Mouse (Mus musculus): ENCODE data around the gene Pgls. TPM values are rescaled to one million over a fixed set of nuclear protein-coding genes. Genes with fewer than 3 reads are reported as not detected.

Gene Pgls
- total and polyA plus RNA-seq, 3 experiments = 58.6 to 80.4 (median 66.3) TPM

GRCm38 (mm10) chr8:71593556-71594323, 1.8 kb downstream of the Pgls start:
- no peaks in the 10 kb centered on the region for H3K79me2 ChIP-seq (replicated peaks; ENCODE audit: control insufficient read depth, insufficient read depth, low read length)
- no peak for TF ChIP-seq EP300 (IDR thresholded peaks at IDR 0.05; ENCODE audit: insufficient read depth, low read depth, low read length)
- TF ChIP-seq POLR2A (IDR thresholded peaks at IDR 0.05; ENCODE audit: insufficient read depth, low read depth, low read length) = no peak
- no peak for TF ChIP-seq CTCF (IDR thresholded peaks at IDR 0.05)
- peaks cover 10% of the 10 kb centered on the region for H3K4me1 ChIP-seq (ENCODE audit: control insufficient read depth, insufficient read depth, low read length)
- no peaks in the 10 kb centered on the region for H3K36me3 ChIP-seq (ENCODE audit: control insufficient read depth, insufficient read depth, low read length)
- no peaks in the 10 kb centered on the region for H3K27me3 ChIP-seq (ENCODE audit: control insufficient read depth, insufficient read depth, low read length)
- no peak overlapping the region for H3K27ac ChIP-seq
- H3K9ac ChIP-seq (ENCODE audit: low read depth, low read length) = no peak overlapping the region
- intact Hi-C loops (cut with DNase I) = loop anchor here (2.0 to 5.0 kb wide), 4 partner anchors 17 to 151 kb away; partner anchors contain the start of genes Abhd8, Colgalt1 and Mrpl34
- no peak overlapping the region for H3K4me3 ChIP-seq
- no peak for DNase-seq
- 87% methylated on average over 8 of the region's 8 CpGs for WGBS

GRCm38 (mm10) chr8:71594324-71594722, 2.3 kb downstream of the Pgls start:
- no peaks in the 10 kb centered on the region for H3K36me3 ChIP-seq (ENCODE audit: control insufficient read depth, insufficient read depth, low read length)
- no peak overlapping the region for H3K9ac ChIP-seq (ENCODE audit: low read depth, low read length)
- H3K4me3 ChIP-seq = no peak overlapping the region
- intact Hi-C loops (cut with DNase I) = loop anchor here (2.0 to 5.0 kb wide), 3 partner anchors 97 to 152 kb away; partner anchors contain the start of genes Abhd8 and Mrpl34
- WGBS = 96% methylated on average over 4 of the region's 4 CpGs
- no peak for DNase-seq
- H3K79me2 ChIP-seq (replicated peaks; ENCODE audit: control insufficient read depth, insufficient read depth, low read length) = no peaks in the 10 kb centered on the region
- no peaks in the 10 kb centered on the region for H3K27me3 ChIP-seq (ENCODE audit: control insufficient read depth, insufficient read depth, low read length)
- peaks cover 10% of the 10 kb centered on the region for H3K4me1 ChIP-seq (ENCODE audit: control insufficient read depth, insufficient read depth, low read length)
- TF ChIP-seq POLR2A (IDR thresholded peaks at IDR 0.05; ENCODE audit: insufficient read depth, low read depth, low read length) (no peak), CTCF (IDR thresholded peaks at IDR 0.05) (no peak), EP300 (IDR thresholded peaks at IDR 0.05; ENCODE audit: insufficient read depth, low read depth, low read length) (no peak)
- H3K27ac ChIP-seq = no peak overlapping the region

DNA sequence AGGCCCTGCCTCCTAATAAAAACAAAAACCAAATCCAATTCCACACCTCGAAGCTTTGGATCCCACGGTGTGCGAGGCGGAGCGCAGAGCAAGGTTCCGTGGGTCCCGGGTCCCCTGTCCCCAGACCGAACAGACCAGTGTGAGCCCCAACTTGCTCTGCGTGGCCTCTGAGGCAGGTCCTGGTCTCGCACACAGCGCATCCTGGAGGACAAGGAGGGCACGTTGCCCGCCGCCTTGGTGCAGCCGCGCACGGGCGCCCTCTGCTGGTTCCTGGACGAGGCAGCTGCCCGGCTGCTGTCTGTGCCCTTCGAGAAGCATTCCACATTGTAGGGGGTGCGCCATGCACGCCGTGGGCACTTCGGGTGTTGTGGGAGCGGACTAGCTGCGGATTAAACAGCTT, 3.9 kb downstream of the Pgls start:
- Histone ChIP-seq H3K9ac (ENCODE audit: low read depth, low read length) (no peak overlapping the region), H3K79me2 (replicated peaks; ENCODE audit: control insufficient read depth, insufficient read depth, low read length) (no peaks in the 10 kb centered on the region), H3K36me3 (ENCODE audit: control insufficient read depth, insufficient read depth, low read length) (no peaks in the 10 kb centered on the region), H3K4me1 (ENCODE audit: control insufficient read depth, insufficient read depth, low read length) (peaks cover 10% of the 10 kb centered on the region), H3K27ac (no peak overlapping the region), H3K4me3 (no peak overlapping the region), H3K27me3 (ENCODE audit: control insufficient read depth, insufficient read depth, low read length) (no peaks in the 10 kb centered on the region)
- WGBS = 10% methylated on average over 27 of the region's 27 CpGs
- peak; percentile 88 to 93 for DNase-seq
- 0 out of 2 replicates have a peak, but pooled peaks have one; percentile 27 for TF ChIP-seq EP300 (IDR thresholded peaks at IDR 0.05; ENCODE audit: insufficient read depth, low read depth, low read length)
- TF ChIP-seq CTCF (IDR thresholded peaks at IDR 0.05) = 0 out of 2 replicates have a peak, but pooled peaks have one; percentile 100
- TF ChIP-seq POLR2A (IDR thresholded peaks at IDR 0.05; ENCODE audit: insufficient read depth, low read depth, low read length) = no peak
- intact Hi-C loops (cut with DNase I) = loop anchor here (1.0 to 2.0 kb wide), 3 partner anchors 35 to 153 kb away; no protein-coding TSS in a partner anchor

DNA sequence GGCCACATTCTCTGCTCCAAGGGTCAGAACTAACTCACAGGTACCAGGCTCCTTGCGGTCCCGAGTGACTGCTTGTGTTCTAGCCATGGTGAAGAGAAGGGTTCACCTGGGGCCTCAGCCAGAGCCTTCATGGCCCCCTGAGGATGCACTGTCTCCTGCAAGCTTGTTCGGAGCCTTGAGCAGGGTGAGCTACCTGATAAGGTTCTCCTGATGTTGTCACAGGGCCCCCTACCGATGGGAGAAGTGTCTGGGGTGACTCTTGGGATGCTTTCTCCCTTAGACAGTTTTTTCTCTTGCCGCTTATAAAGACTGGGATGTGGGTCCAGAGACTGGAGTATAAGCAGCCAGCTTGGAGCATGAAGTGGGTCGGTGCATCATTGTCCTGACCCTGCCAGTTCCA, 4.4 kb downstream of the Pgls start:
- no peaks in the 10 kb centered on the region for H3K27me3 ChIP-seq (ENCODE audit: control insufficient read depth, insufficient read depth, low read length)
- H3K9ac ChIP-seq (ENCODE audit: low read depth, low read length) = no peak overlapping the region
- no peaks in the 10 kb centered on the region for H3K36me3 ChIP-seq (ENCODE audit: control insufficient read depth, insufficient read depth, low read length)
- H3K79me2 ChIP-seq (replicated peaks; ENCODE audit: control insufficient read depth, insufficient read depth, low read length) = no peaks in the 10 kb centered on the region
- peaks cover 10% of the 10 kb centered on the region for H3K4me1 ChIP-seq (ENCODE audit: control insufficient read depth, insufficient read depth, low read length)
- DNase-seq = no peak
- no peak overlapping the region for H3K4me3 ChIP-seq
- WGBS = 56% methylated on average over 6 of the region's 6 CpGs
- no peak for TF ChIP-seq POLR2A (IDR thresholded peaks at IDR 0.05; ENCODE audit: insufficient read depth, low read depth, low read length)
- TF ChIP-seq CTCF (IDR thresholded peaks at IDR 0.05) = no peak
- TF ChIP-seq EP300 (IDR thresholded peaks at IDR 0.05; ENCODE audit: insufficient read depth, low read depth, low read length) = no peak
- intact Hi-C loops (cut with DNase I) = loop anchor here (1.0 kb wide), 2 partner anchors 35 to 64 kb away; no protein-coding TSS in a partner anchor
- no peak overlapping the region for H3K27ac ChIP-seq

DNA sequence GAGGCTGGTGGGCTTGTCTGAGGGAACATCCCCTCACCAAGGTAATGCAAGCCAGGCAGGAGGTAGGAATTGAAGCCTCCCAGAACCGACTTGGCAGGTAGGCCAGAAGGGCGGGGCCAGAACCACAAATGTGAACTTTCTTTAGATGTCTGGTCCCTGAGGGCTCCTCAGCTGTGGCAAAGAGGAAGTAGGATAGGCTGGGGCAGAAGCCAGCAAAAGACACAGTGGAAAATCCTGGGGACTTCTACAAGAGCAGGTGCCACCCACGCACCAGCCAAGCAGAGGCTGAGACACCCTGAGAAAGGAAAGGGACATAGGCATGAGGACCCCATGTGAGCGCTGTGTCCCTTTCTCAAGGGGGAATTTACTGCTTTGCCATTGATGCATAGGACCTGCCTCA, 4.8 kb downstream of the Pgls start:
- Histone ChIP-seq H3K4me3 (no peak overlapping the region), H3K9ac (ENCODE audit: low read depth, low read length) (no peak overlapping the region), H3K79me2 (replicated peaks; ENCODE audit: control insufficient read depth, insufficient read depth, low read length) (no peaks in the 10 kb centered on the region), H3K27ac (no peak overlapping the region), H3K4me1 (ENCODE audit: control insufficient read depth, insufficient read depth, low read length) (peaks cover 10% of the 10 kb centered on the region), H3K36me3 (ENCODE audit: control insufficient read depth, insufficient read depth, low read length) (no peaks in the 10 kb centered on the region), H3K27me3 (ENCODE audit: control insufficient read depth, insufficient read depth, low read length) (no peaks in the 10 kb centered on the region)
- intact Hi-C loops (cut with DNase I) = loop anchor here (1.0 kb wide), 2 partner anchors 35 to 64 kb away; no protein-coding TSS in a partner anchor
- TF ChIP-seq EP300 (IDR thresholded peaks at IDR 0.05; ENCODE audit: insufficient read depth, low read depth, low read length) (no peak), POLR2A (IDR thresholded peaks at IDR 0.05; ENCODE audit: insufficient read depth, low read depth, low read length) (no peak), CTCF (IDR thresholded peaks at IDR 0.05) (no peak)
- peak in 1 of 2 experiments; percentile 41 for DNase-seq
- 72% methylated on average over 4 of the region's 4 CpGs for WGBS

- intact Hi-C loops (cut with DNase I) = no loop called here
- DNase-seq = no peak
Observed at GRCm38 (mm10) chr8:71597451-71597850, 5.5 kb downstream of the Pgls start, which contains the start of gene Fam129c. TSS of gene Fam129c (plus strand) at chr8:71597648.

More at GRCm38 (mm10) chr8:71597451-71597850, 5.5 kb downstream of the Pgls start, which contains the start of gene Fam129c:
- Histone ChIP-seq H3K4me3 (no peak within 1 kb of the TSS), H3K27me3 (ENCODE audit: control insufficient read depth, insufficient read depth, low read length) (no peaks in the 10 kb centered on the region), H3K79me2 (replicated peaks; ENCODE audit: control insufficient read depth, insufficient read depth, low read length) (no peaks in the 10 kb centered on the region), H3K27ac (no peak within 1 kb of the TSS), H3K36me3 (ENCODE audit: control insufficient read depth, insufficient read depth, low read length) (no peaks in the 10 kb centered on the region), H3K4me1 (ENCODE audit: control insufficient read depth, insufficient read depth, low read length) (peaks cover 10% of the 10 kb centered on the region), H3K9ac (ENCODE audit: low read depth, low read length) (no peak within 1 kb of the TSS)
- 85% methylated on average over 3 of the region's 3 CpGs for WGBS
- TF ChIP-seq POLR2A (IDR thresholded peaks at IDR 0.05; ENCODE audit: insufficient read depth, low read depth, low read length) (no peak), CTCF (IDR thresholded peaks at IDR 0.05) (no peak), EP300 (IDR thresholded peaks at IDR 0.05; ENCODE audit: insufficient read depth, low read depth, low read length) (no peak)

Measured in heart, adult 2 months (tissue).